Mouse (Mus musculus) right cerebral cortex, postnatal 14 days (tissue): Measurements from ENCODE around the gene Gmeb1.
"Not testable (repeated sequence)": the region's sequence is repeated elsewhere in the genome, so short reads cannot be mapped to it uniquely, and the experiment has no call there.

ENCODE experiments used
- DNase-seq: peaks from one replicate; pipeline ENCODE4 v3.0.0; 2022

The Gmeb1 gene

DNA sequence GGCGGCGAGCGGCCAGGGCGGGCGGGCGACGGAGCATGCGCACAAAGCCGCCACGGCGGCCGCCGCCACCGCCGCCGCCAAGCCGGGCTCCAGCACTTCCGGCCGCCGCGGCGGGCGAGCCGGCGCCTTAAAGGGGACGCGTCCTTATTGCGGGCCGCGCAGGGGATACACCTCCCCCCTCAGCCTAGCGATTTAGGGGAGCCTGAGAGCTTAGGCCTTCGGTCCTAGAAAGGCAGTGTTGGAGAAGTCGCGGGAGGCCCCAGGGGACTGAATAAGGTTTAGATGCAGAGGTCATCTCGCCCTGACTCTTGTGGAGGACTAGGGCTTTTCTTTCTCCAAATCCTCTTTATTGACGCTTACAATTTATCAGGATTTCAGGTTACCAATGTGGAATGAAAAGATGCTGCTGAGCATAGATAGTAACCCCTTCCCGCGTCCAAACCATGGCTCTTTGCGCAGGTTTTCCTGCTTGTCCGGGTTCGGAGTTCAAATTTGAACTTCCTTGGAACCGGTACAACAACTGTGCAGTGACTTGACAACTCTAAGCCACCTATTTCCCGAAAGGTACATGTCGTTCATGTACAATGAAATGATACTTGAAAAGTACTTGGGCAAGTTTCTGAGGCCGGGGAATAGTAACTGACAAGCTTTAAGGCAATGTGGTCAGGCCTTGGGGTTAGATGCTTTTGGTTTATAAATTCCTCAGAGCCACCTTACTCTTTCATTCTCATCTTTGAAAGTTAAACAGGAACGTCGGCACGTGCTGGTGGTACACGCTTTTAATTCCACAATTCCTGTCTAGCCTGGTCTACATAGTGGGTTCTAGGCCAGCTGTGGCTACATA, at the start of gene Gmeb1:
Gene Gmeb1, minus strand, starts transcription at position 89 of the 844 bp plus-strand sequence.
- DNase-seq, result peak; percentile 79

DNA sequence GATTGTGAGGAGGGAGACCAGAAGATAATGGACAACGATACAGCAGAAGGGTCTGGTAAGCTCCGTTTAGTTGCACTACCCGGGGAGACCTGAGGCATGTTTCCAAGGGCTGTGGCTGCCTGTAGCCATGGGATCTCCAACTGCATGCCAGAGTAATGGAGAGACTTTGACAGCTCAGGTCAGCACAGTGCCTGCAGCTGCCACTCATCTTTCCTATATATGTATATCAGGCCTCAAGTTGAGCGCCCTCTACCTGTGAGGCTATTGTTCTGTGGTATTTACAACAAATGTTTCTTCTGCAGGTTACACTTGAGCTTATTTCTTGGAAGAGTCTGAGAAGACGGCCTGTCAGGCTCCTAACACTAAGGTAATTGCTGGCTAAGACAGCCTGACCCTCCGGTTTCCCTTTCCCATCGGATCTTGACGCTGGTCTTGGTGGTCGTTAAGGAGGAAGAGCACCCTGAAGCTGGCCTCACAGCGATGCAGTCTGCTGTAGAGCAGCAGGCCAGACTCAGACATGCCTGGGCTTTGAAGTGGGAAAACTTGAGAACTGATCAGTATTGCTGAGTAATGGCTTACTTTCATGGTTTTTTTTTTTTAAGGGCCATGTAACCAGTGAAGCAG, 48.6 kb upstream of the Gmeb1 start:
- DNase-seq, result no peak

DNA sequence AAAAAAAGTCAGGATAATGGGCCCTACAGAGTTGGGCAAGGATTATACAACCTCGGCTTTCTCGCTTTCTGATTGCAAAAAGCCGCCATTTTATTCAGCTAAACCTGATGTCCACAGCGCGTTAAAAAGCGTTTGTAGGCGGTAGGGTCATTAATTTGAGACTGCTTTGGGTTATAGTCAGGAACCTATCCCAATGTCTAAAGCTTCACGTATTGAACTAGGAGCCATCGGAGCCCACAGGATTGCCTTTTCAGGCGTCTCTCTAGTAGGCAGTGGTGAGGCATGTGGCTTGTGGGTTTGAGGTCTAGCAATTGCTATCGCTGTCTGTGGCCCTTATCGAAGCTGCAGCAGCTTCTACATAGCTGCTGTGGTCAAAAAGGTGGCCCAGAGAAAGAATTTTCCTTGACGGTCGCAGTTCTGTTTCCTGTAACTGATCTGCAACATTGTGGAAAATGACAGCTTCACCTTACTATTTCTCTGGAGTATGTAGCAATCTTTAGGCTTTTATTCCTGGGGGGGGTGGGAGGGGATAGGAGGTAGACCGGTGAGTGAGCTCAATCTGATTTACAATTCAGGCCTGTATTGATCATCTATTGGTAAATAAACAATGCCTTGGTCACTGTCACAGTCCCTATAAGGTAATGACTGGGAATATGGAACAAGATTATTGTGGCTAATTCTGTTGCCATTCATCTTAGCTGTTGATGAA, 47.9 kb upstream of the Gmeb1 start:
- DNase-seq, result no peak

GRCm38 (mm10) chr4:132308437-132309139, 47.2 kb upstream of the Gmeb1 start:
- peak; percentile 87 for DNase-seq

GRCm38 (mm10) chr4:132306004-132306403, 44.6 kb upstream of the Gmeb1 start:
- DNase-seq, result no peak

- no peak for DNase-seq
These were observed 43.9 kb upstream of the Gmeb1 start for GRCm38 (mm10) chr4:132305276-132305675.

DNA sequence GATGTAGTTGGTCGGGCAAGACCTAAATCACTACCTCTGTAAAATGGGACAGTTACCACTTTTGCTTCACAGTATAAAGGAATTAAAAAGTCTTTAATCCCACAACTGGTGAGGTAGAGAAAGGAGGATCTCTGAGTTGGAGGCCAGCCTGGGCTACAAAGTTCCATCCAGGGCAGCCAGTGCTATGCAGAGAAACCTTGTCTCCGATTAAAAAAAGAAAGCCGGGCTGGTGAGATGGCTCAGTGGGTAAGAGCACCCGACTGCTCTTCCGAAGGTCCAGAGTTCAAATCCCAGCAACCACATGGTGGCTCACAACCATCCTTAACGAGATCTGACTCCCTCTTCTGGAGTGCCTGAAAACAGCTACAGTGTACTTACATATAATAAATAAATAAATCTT, 42.1 kb upstream of the Gmeb1 start:
- not testable (repeated sequence) for DNase-seq

- peak; percentile 67 for DNase-seq
These were observed 41.6 kb upstream of the Gmeb1 start, which contains the start of gene Rab42 for GRCm38 (mm10) chr4:132302939-132303479. Gene Rab42, minus strand, starts transcription at chr4:132303385.

GRCm38 (mm10) chr4:132301965-132302938, 40.9 kb upstream of the Gmeb1 start:
- no peak for DNase-seq

DNA sequence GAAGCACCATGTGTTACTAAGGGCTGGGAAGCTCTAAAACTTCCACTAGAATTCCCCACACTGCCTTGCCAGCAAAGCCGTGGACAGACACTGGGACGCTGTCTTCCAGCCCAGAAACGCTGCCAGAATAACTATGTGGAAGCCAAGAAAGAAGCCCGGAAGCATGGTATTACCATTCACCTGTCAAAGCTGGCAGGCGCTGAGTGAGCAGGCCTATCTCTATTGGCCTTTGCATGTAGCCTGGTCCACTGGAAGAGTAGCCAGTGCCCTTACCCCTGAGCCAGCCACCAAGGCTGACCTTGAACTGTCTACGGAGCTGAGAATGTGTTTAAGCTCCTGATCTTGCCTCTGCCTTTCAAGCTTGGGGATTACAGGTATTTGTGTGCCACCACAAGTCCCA, 40.1 kb upstream of the Gmeb1 start:
- DNase-seq, result no peak

- DNase-seq, result no peak
These were observed 38.4 kb upstream of the Gmeb1 start for GRCm38 (mm10) chr4:132299849-132300248.

DNA sequence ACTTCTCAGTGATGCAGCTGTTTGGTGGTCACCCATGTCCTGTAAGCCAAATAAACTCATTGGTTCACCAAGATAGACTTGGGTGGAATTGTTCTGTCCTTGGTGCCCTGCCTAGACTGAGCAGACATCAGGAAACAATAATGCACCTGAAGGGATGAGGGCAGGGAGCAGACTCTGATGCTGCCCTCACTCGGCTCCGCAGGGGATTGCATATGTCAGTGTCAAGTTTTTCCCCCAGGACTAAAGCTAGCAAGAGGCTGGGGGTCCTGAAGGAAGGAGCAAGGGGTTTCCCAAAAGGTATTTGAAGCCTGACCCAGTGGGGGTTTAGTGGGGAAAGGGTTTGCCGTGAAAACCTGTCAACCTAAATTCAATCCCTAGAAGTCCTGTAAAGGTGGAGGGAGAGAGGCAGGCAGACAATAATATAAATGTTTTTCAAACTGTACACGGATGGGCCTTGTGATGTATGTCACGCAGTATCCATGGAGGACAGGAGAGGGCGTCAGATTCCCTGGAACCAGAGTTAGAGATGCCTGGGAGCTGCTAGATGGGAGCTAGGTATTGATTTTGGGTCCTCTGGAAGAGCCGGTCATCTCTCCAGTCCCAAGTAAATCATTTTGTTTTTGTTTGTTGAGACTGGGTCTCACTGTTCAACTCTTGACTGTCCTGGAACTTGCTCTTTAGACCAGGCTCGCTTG, 34.4 kb upstream of the Gmeb1 start:
- DNase-seq, result no peak

DNA sequence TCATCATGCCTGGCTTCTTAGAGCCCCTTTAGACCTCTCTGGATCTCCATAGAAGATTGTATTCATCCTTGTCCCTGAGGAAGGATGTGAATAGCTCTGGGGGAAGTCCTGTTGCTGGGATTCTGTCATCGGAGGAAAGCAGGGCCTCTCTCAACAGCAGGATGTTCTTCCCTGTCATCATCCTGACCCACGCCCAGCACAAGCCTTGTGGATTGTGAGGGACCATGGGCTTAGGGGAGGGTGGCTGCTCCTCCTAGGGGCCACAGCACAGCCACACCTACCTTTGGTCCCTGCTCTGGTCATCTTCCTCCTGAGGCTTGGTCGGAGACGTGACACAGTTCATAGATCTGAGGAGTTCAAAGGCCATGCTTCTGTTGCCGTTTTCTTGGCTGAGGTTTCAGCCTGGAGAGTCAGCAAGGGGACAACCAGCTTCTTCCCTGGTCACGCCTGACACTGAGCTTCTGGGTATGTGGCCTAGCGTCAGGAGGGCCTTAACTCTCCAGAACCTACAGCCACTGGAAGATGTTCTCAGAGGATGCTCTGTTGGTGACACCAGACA, 32.4 kb upstream of the Gmeb1 start:
- DNase-seq, result no peak

DNA sequence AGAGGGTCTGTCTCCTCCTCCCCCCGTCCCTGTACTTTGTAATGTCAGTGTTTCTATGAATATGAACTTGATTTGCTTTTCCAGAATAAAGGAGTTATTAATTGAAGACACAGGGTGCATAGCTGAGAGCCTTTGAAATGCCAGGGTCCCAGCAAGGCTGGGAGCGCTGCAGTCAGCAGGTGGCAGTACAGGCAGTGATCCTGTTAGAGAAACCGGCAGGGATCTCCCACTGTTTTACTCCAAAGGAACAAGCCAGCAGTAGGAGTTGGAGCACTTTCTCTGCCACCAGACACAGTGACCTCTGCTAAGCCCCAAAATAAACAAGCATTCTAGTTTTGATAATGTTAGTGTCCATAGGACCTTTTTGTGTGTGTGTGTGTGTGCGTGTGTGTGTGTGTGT, 31.6 kb upstream of the Gmeb1 start:
- peak; percentile 50 for DNase-seq

DNA sequence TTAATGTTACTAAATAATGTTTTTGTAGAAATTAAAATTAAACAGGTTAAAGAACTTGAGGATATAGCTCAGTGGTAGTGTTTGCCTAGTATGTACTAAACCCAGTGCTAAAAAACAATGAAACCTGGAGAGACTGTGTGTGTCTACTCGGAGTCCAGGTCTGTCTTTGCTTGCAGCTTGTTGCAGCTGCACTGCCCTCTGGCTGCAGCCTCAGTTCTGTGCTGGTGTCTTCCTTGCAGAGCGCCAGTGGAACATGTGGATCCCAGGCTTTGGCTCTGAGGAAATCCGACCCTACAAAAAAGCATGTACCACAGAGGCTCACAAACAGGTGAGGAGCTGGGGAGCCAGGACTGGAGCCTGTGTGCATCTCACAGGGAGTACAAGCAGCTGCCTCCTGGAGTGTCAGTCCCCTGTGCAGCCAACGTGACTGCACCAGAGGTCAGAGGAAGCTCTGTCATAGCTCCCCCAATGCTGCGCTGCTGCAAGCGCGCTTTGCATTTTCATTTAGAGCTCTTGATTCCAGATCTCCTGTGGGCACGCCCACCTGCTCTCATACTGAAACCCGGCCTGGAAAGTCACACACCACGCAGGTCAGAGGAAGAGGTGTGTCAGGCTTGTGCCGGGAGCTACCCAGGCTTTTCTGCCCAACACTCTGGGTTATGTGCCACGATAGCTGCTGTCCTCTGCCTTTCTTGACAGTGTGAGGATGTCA, 30.4 kb upstream of the Gmeb1 start:
- no peak for DNase-seq

- no peak for DNase-seq
These were observed 29.7 kb upstream of the Gmeb1 start for GRCm38 (mm10) chr4:132291056-132291455.

DNA sequence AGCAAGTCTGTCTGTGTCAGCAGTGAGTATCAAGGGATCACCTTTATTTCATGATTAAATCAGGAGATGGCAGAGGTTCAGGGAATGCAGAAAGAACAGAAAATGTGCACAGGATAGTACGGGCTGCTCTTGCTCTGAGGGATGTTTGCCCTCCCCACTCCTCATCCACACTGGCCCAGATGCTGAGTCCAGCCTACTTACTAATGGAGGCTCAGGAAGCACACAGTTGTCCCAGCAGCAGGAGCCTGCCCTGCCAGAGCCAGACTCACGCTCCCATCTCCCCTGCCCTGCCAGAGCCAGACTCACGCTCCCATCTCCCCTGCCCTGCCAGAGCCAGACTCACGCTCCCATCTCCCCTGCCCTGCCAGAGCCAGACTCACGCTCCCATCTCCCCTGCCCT, 27.4 kb upstream of the Gmeb1 start:
- not testable (repeated sequence) for DNase-seq

GRCm38 (mm10) chr4:132275949-132276348, 14.5 kb upstream of the Gmeb1 start:
- DNase-seq, result no peak

- DNase-seq, result peak; percentile 89
These were observed 12.9 kb upstream of the Gmeb1 start, which contains the start of gene Taf12 for GRCm38 (mm10) chr4:132274156-132274862. Gene Taf12, plus strand, starts transcription at chr4:132274375.
